Mouse (Mus musculus) midbrain, embryonic 16.5 days (tissue): ENCODE results near the gene Iqca. TPM values are rescaled to one million over a fixed set of nuclear protein-coding genes. Genes with fewer than 3 reads are reported as not detected.

Experiments
- ATAC-seq: fragments of 200-750 bp; cut with Nextera tagmentation; 2 replicates; pipeline ENCODE4 v1.8.0; 2017; ENCODE audit warnings: moderate TSS enrichment
- H3K27ac ChIP-seq: fragments of 300-500 bp; sonication (generic); 2 replicates; pipeline ENCODE4 v1.5.1; 2014; ENCODE audit warnings: mild to moderate bottlenecking, low read length, mixed read lengths
- H3K27me3 ChIP-seq: fragments of 300-500 bp; sonication (generic); 2 replicates; pipeline ENCODE4 v1.6.1; 2014; ENCODE audit warnings: low read depth, low read length, mixed read lengths; ENCODE audit not compliant: control insufficient read depth, insufficient read depth
- H3K36me3 ChIP-seq: fragments of 300-500 bp; sonication (generic); 2 replicates; pipeline ENCODE4 v1.6.1; 2014; ENCODE audit warnings: mild to moderate bottlenecking, low read length, moderate library complexity, mixed read lengths; ENCODE audit not compliant: control insufficient read depth, insufficient read depth
- H3K4me1 ChIP-seq: fragments of 300-500 bp; sonication (generic); 2 replicates; pipeline ENCODE4 v1.6.1; 2014; ENCODE audit warnings: mild to moderate bottlenecking, low read length, mixed read lengths; ENCODE audit not compliant: control insufficient read depth, insufficient read depth
- H3K4me2 ChIP-seq: fragments of 300-500 bp; sonication (generic); 2 replicates; pipeline ENCODE4 v1.6.1; 2014; ENCODE audit warnings: mild to moderate bottlenecking, low read length, mixed read lengths
- H3K4me3 ChIP-seq: fragments of 300-500 bp; sonication (generic); 2 replicates; pipeline ENCODE4 v1.5.1; 2014; ENCODE audit warnings: low read depth, mild to moderate bottlenecking, low read length, moderate library complexity, mixed read lengths
- H3K9ac ChIP-seq: fragments of 300-500 bp; sonication (generic); 2 replicates; pipeline ENCODE4 v1.6.1; 2014; ENCODE audit warnings: low read depth, low read length, mixed read lengths
- H3K9me3 ChIP-seq: fragments of 300-500 bp; sonication (generic); replicated peaks from 2 replicates; pipeline ENCODE4 v1.6.1; 2014; ENCODE audit warnings: mild to moderate bottlenecking, low read length, mixed read lengths; ENCODE audit not compliant: control insufficient read depth, poor library complexity, severe bottlenecking
- WGBS: fragments of 180-500 bp; shearing (Covaris S2); extraction: QIAGEN DNeasy Blood & Tissue Kit; methylation state at CpG from one replicate; pipeline ENCODE4 v1.1.7; 2014; 5-methylcytosine and 5-hydroxymethylcytosine counted together
- polyA plus RNA-seq: library from polyadenylated mRNA; unstranded; fragments of >200 nt; fragmentation: Nextera tagmentation; extraction: Ambion mirVana; gene quantifications from 2 replicates; pipeline ENCODE4 v1.2.1, GENCODE M21; 2015

Gene Iqca
- polyA plus RNA-seq, 1 experiment from 2014 or later, result 0.85 TPM

DNA sequence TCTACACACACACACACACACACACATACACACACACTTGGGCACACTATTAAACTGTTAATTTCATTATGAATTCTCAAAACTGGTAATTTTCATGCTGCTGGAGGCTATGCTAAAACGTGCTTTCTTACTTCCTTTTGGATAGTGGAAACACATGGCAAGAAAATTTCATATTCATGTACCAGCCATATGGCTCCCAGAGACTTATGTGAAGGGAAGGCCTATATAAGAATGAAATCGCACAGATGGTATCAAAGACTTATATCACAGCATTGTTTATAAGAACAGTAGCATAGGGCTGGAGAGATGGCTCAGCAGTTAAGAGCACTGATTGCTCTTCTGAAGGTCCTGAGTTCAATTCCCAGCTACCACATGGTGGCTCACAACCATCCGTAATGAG, 141.0 kb downstream of the Iqca start:
- H3K27ac ChIP-seq, result no peak overlapping the region
- no peak overlapping the region for H3K4me2 ChIP-seq
- WGBS, result 76% methylated on average over 3 of the region's 3 CpGs
- 0 out of 2 replicates have a peak, but pooled peaks cover 3% of the 10 kb centered on the region for H3K27me3 ChIP-seq
- no peak overlapping the region for H3K9ac ChIP-seq
- H3K4me3 ChIP-seq, result no peak overlapping the region
- H3K4me1 ChIP-seq, result no peaks in the 10 kb centered on the region
- no peak for ATAC-seq
- no peaks in the 10 kb centered on the region for H3K9me3 ChIP-seq
- no peaks in the 10 kb centered on the region for H3K36me3 ChIP-seq

DNA sequence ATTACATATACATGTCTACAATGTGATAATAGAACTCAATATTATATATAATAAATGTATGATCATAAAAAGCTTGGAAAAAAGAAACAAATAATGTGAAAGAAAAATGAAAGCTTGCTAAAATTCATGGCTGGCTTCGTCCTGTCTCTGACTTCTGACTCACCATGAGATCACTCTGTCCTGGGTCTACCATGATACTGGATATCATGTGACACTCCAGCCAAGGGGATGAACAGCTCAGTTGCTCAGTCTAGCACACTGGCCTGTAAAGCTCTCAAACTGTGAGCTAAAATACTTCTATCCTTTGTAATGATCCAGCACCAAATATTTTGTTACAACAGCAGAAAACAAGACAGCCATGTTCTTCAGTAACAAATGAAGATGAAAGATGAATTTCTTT, 143.1 kb downstream of the Iqca start:
- Histone ChIP-seq H3K27ac (no peak overlapping the region), H3K36me3 (no peaks in the 10 kb centered on the region), H3K27me3 (0 out of 2 replicates have a peak, but pooled peaks cover 3% of the 10 kb centered on the region), H3K4me2 (no peak overlapping the region), H3K9ac (no peak overlapping the region), H3K4me3 (no peak overlapping the region), H3K4me1 (no peaks in the 10 kb centered on the region), H3K9me3 (no peaks in the 10 kb centered on the region)
- 94% methylated on average over 1 of the region's 1 CpGs for whole genome bisulfite sequencing
- ATAC-seq, result no peak

DNA sequence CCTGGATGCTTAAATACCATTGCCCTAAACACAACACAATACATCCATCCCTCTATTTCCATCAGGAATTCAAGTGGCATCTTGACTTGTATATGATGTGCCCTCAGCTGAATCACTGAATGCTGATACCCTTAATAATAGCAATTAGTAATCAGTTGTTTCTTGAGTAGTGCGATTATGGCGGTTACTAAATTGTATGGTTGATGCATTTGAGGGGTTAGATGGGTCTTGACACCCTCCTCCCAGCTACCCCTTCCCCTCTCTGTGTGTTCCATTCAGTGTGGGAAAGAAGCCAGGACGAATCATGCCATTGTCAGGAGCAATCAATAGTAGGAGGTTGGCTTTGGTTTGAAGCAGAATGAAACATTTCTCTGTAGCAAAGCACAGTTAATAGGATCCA, 144.0 kb downstream of the Iqca start:
- Histone ChIP-seq H3K27ac (no peak overlapping the region), H3K36me3 (no peaks in the 10 kb centered on the region), H3K9me3 (no peaks in the 10 kb centered on the region), H3K4me1 (no peaks in the 10 kb centered on the region), H3K9ac (no peak overlapping the region), H3K4me3 (no peak overlapping the region), H3K4me2 (no peak overlapping the region), H3K27me3 (0 out of 2 replicates have a peak, but pooled peaks cover 3% of the 10 kb centered on the region)
- ATAC-seq, result no peak
- WGBS, result 75% methylated on average over 3 of the region's 3 CpGs

DNA sequence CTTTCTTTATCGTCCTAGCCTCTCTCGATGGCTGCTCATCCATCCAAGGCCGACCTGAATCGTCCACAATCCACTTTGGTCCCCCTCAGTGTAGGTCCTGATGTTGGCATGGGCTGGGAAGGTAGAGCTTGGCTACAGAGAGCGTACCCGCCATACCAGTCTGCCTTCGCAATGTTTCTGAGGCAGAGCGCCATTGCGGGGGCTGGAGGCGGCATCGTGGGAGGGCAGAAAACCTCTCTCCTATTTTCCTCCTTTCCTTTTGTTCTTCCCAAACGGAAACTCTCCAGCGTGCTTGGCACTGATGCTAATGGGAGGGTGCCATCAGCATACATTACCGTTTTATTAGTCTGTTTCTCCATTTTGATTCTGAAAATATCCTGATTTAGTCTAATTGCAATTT, 146.5 kb downstream of the Iqca start:
- Histone ChIP-seq H3K4me2 (no peak overlapping the region), H3K27ac (peak overlapping the region; percentile 12; the same call in 1 of the 2 replicates), H3K4me1 (no peaks in the 10 kb centered on the region), H3K4me3 (no peak overlapping the region), H3K27me3 (0 out of 2 replicates have a peak, but pooled peaks cover 3% of the 10 kb centered on the region), H3K9me3 (no peaks in the 10 kb centered on the region), H3K9ac (no peak overlapping the region), H3K36me3 (no peaks in the 10 kb centered on the region)
- ATAC-seq, result 0 out of 2 replicates have a peak, but pooled peaks have one; percentile 17
- WGBS, result 75% methylated on average over 14 of the region's 14 CpGs

DNA sequence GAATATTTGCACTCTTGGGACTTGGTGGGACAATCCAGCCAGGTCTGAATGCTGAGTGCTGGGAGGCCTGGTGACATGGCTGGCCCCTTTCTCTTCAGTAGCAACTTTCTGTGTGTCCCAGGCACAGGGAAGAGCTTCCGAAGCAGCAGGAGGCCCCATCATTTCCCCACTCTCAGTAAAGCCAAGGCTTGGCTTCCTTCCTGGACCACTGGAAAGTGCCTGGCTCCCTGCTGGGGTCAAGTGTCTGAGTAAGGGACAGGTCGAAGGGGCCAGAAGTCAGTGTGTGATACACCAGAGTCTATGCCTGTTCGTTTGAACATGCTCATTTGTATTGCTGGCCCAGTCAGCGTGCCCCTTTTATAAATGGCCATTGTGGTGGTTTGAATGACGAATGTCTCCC, 152.2 kb downstream of the Iqca start:
- Histone ChIP-seq H3K9me3 (no peaks in the 10 kb centered on the region), H3K27me3 (no peaks in the 10 kb centered on the region; the same call in 1 of the 2 replicates), H3K4me1 (no peaks in the 10 kb centered on the region), H3K9ac (no peak overlapping the region), H3K4me2 (no peak overlapping the region), H3K4me3 (no peak overlapping the region), H3K36me3 (no peaks in the 10 kb centered on the region), H3K27ac (no peak overlapping the region)
- 46% methylated on average over 5 of the region's 5 CpGs for WGBS
- ATAC-seq, result no peak

DNA sequence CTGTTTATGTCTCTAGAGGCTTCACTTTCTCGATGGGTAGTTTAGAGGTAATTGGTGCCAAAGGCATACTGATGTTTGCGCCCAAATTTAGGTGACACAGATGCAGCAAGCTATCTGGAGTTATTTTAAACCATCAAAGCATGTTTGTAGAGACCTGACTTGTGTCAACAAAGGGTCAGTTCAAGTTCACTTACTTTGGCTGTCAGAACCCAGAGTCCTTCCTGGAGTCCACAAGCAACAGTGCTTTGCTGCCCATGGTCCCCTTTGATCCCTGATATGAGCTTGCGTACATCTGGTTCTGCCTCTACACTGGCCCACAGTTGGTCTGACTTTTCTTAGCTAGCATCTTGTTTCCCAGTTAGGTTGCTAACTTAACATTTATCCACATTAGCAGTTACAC, 153.3 kb downstream of the Iqca start:
- Histone ChIP-seq H3K27me3 (peaks cover 7% of the 10 kb centered on the region; the same call in 1 of the 2 replicates), H3K36me3 (no peaks in the 10 kb centered on the region), H3K9me3 (no peaks in the 10 kb centered on the region), H3K27ac (no peak overlapping the region), H3K4me2 (no peak overlapping the region), H3K9ac (no peak overlapping the region), H3K4me1 (no peaks in the 10 kb centered on the region), H3K4me3 (no peak overlapping the region)
- no peak for ATAC-seq
- WGBS, result 94% methylated on average over 3 of the region's 3 CpGs

DNA sequence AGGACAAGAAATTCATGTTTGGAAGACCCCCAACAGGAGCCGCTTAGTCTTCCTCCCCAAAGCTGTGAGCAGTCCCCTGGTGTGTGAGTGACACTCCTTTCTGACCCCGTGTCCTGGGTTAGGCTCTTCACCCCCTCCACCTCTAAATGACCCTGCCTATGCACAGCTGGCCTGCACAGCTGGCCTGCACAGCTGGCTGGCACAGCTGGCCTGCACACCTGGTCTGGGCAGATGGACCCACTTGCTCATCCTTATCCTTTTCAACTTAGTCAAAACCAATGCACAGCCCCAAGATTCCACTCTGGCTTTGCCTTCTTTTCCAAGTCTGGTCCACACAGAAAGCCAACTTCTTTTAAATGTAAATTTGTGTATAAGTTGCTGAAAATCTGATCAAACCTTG, 154.5 kb downstream of the Iqca start:
- ATAC-seq, result no peak
- Histone ChIP-seq H3K9ac (no peak overlapping the region), H3K27me3 (peaks cover 11% of the 10 kb centered on the region), H3K4me1 (no peaks in the 10 kb centered on the region), H3K4me3 (no peak overlapping the region), H3K4me2 (no peak overlapping the region), H3K36me3 (no peaks in the 10 kb centered on the region), H3K27ac (no peak overlapping the region), H3K9me3 (no peaks in the 10 kb centered on the region)
- WGBS, result 83% methylated on average over 2 of the region's 2 CpGs

DNA sequence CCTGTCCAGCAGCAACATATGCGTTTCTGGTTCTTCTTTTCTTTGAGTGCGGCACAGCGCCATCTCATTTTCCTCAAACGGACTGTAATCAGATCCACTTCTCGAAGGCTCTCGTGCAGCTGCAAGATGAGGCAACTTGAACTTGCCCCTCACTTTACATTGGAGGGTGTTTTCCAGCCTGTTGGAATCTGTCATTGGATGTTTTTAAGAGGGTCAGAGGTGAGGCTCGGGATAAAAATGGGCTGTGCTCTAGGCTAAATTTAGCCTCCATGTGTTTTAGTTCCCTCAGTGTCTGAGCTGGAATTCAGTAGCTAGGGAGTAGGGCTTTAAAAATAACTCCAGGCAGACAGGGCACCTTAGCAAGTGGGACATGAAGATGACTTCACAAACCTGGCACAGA, 155.1 kb downstream of the Iqca start:
- no peaks in the 10 kb centered on the region for H3K36me3 ChIP-seq
- H3K9me3 ChIP-seq, result no peaks in the 10 kb centered on the region
- no peak overlapping the region for H3K27ac ChIP-seq
- WGBS, result 73% methylated on average over 7 of the region's 7 CpGs
- no peak overlapping the region for H3K4me3 ChIP-seq
- no peak overlapping the region for H3K9ac ChIP-seq
- no peak overlapping the region for H3K4me2 ChIP-seq
- peaks cover 16% of the 10 kb centered on the region for H3K27me3 ChIP-seq
- no peaks in the 10 kb centered on the region for H3K4me1 ChIP-seq
- ATAC-seq, result no peak

DNA sequence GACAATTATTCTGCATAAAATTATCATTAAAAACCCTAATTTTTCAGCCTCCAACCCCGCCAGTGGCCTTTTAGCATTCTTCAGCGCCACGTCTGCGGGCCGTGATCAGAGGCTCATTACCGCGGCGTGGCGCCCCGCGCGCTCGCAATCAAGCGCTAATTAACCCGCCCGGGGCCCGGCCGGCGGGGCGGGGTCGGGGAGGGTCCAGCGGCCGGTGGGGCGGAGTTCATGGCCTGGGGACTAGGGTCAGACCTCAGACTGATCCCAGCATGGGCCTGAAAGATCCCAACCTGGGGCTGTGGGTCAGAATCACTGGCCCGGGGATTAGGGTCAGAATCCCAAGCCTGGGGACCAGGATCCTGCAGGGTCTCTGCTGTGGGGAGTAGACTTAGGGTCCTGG, 160.9 kb downstream of the Iqca start:
- Histone ChIP-seq H3K27me3 (peaks cover 28% of the 10 kb centered on the region), H3K9ac (peak overlapping the region; percentile 31; the same call in 1 of the 2 replicates), H3K9me3 (no peaks in the 10 kb centered on the region), H3K4me3 (peak overlapping the region; percentile 16; the same call in 1 of the 2 replicates), H3K4me1 (peaks cover 4% of the 10 kb centered on the region), H3K27ac (no peak overlapping the region), H3K36me3 (no peaks in the 10 kb centered on the region), H3K4me2 (peak overlapping the region; percentile 45)
- WGBS, result 2% methylated on average over 25 of the region's 25 CpGs
- no peak for ATAC-seq
